16 mouse cellular contexts compared by ENCODE assay signal in genomic region chr17:24077101-24077500, GRCm38 (mm10). TPM values are rescaled to one million over a fixed set of nuclear protein-coding genes. Genes with fewer than 3 reads are reported as not detected.
"Had no signal": no experiment of that assay in that cellular context is flagged by ENCODE, and none has a peak within 500 bp of the region (broad histone marks: within the 10 kb centered on the region; RNA-seq: fewer than 3 reads in every experiment).

No protein-coding gene starts in this region.

- DNase-seq: liver, embryonic 13.5 days; liver, postnatal 0 days; right cerebral cortex, postnatal 14 days; thymus, adult 18-20 months; thymus, postnatal 14 days; thymus, postnatal 36 days had no signal

- ATAC-seq: liver, postnatal 0 days; midbrain, embryonic 15.5 days had no signal

- H3K9ac ChIP-seq: liver, embryonic 13.5 days; liver, embryonic 15.5 days; liver, postnatal 0 days; lung, embryonic 15.5 days; midbrain, embryonic 12.5 days; midbrain, embryonic 15.5 days; neural tube, embryonic 12.5 days; stomach, embryonic 15.5 days had no signal

- H3K9me3 ChIP-seq: liver, embryonic 13.5 days; liver, embryonic 15.5 days; lung, embryonic 15.5 days; midbrain, embryonic 10.5 days; midbrain, embryonic 12.5 days; midbrain, embryonic 15.5 days; neural tube, embryonic 12.5 days; stomach, embryonic 15.5 days had no signal

- H3K27me3 ChIP-seq: liver, embryonic 13.5 days; liver, embryonic 15.5 days; lung, embryonic 15.5 days; midbrain, embryonic 12.5 days; midbrain, embryonic 15.5 days; neural tube, embryonic 12.5 days; stomach, embryonic 15.5 days had no signal

- H3K4me3 ChIP-seq: liver, embryonic 13.5 days; liver, embryonic 15.5 days; lung, embryonic 15.5 days; midbrain, embryonic 10.5 days; midbrain, embryonic 12.5 days; midbrain, embryonic 15.5 days; neural tube, embryonic 12.5 days; stomach, embryonic 15.5 days had no signal

- H3K27ac ChIP-seq: liver, embryonic 13.5 days; liver, embryonic 15.5 days; lung, embryonic 15.5 days; midbrain, embryonic 10.5 days; midbrain, embryonic 12.5 days; midbrain, embryonic 15.5 days; neural tube, embryonic 12.5 days; stomach, embryonic 15.5 days had no signal

- H3K4me2 ChIP-seq: liver, embryonic 13.5 days; liver, embryonic 15.5 days; lung, embryonic 15.5 days; midbrain, embryonic 12.5 days; midbrain, embryonic 15.5 days; neural tube, embryonic 12.5 days; stomach, embryonic 15.5 days had no signal

RNA-seq across cellular contexts. Expression of gene Prss27, which starts 39.2 kb away (rescaled TPM):
- polyA plus RNA-seq: liver, adult 2 months; liver, embryonic 13.5 days; liver, embryonic 15.5 days; liver, postnatal 0 days; midbrain, embryonic 10.5 days; midbrain, postnatal 0 days; spleen, adult 2 months had no signal
